Mouse (Mus musculus) liver, adult (tissue): ENCODE data around the gene Cdc42se2.

Experiments
- GATA4 ChIP-seq: IDR thresholded peaks from 2 replicates; pipeline ENCODE4 v1.6.1; 2014; ENCODE audit warnings: mild to moderate bottlenecking, low read length; ENCODE audit not compliant: insufficient replicate concordance

Cdc42se2 gene

DNA sequence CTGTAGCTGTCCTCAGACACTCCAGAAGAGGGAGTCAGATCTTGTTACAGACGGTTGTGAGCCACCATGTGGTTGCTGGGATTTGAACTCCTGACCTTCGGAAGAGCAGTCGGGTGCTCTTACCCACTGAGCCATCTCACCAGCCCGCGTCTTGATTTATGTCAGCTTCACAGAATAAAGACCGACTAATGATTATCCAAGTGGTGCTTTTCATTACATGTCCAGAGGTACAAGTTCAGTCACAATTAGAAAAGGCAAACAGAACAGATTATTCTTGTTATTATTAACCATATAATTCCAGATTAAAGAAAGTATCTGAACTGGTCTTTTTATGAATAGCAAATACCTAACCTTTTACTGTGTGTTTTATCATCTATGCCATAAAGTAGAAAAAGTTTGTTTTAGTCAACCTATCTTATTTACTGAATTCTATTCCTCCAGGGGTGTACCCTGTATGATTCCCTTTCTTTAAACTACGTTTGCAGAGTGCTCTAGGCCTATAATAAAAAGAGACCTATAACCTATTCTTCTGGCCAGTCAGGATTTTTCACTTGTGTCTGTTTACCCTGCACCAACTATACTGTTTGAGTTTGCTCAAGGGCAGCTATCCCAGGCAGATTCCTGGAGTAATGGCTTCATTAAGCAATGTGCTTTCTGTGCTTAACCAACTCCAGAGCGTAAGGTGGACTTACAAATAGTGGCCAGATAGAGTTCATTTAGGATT lies 113.7 kb downstream of the Cdc42se2 start:
- no peak for TF ChIP-seq GATA4
